ENCODE assay signal across 18 mouse cellular contexts in the genomic region with DNA sequence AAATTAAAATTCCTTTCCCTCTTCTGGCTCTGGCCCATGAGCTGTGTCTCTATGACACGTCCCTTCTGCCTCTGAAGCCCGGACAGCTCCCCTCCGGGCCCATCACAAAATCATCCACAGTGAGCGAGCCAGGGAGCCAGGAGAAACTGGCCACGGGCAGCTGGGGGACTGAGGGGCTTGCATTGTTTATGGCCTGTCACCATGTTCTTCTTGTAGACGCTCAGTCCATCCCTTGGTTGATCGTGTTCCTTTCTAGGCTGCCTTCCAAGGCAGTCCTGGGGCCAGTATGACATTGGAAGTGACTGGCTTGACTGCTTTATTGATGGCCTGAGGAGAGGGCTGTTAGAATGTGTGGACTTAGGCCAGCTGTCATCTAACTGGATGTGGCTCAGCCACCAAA. TPM values are rescaled to one million over a fixed set of nuclear protein-coding genes. Genes with fewer than 3 reads are reported as not detected.
DNase-seq lines count a peak whose midpoint lies in the region; ATAC-seq and TF ChIP-seq lines count a peak whose summit lies in the region.
"Had no signal": no experiment of that assay in that cellular context is flagged by ENCODE, and none has a peak within 500 bp of the region (broad histone marks: within the 10 kb centered on the region; RNA-seq: fewer than 3 reads in every experiment).

No protein-coding gene starts in this region.

- no peak overlapping the region for H3K4me3 ChIP-seq in kidney, embryonic 15.5 days (replicated peaks)
- no peak overlapping the region for H3K4me3 ChIP-seq in midbrain, embryonic 11.5 days (ENCODE audit: low read depth, low read length)
- H3K4me3 ChIP-seq in midbrain, embryonic 16.5 days (ENCODE audit: low read depth, low read length) = no peak overlapping the region
- H3K4me3 ChIP-seq in hindbrain, postnatal 0 days (ENCODE audit: low read length) = no peak overlapping the region
- H3K4me3 ChIP-seq: embryonic facial prominence, embryonic 15.5 days; limb, embryonic 13.5 days; liver, embryonic 13.5 days; neural tube, embryonic 12.5 days had no signal

- H3K4me1 ChIP-seq in kidney, embryonic 15.5 days = peaks cover 22% of the 10 kb centered on the region
- peaks cover 10% of the 10 kb centered on the region for H3K4me1 ChIP-seq in midbrain, embryonic 11.5 days (ENCODE audit: control insufficient read depth, insufficient read depth, low read length)
- H3K4me1 ChIP-seq in midbrain, embryonic 16.5 days (ENCODE audit: control insufficient read depth, insufficient read depth, low read length) = peaks cover 13% of the 10 kb centered on the region
- H3K4me1 ChIP-seq in hindbrain, postnatal 0 days (ENCODE audit: insufficient read depth, low read length) = peaks cover 27% of the 10 kb centered on the region
- H3K4me1 ChIP-seq: embryonic facial prominence, embryonic 15.5 days; liver, embryonic 13.5 days had no signal

- ATAC-seq in kidney, embryonic 15.5 days (replicated peaks; ENCODE audit: low FRiP score) = peak; percentile 54; the same call in 1 of the 2 replicates
- ATAC-seq in midbrain, embryonic 11.5 days (ENCODE audit: low FRiP score) = no peak
- ATAC-seq in midbrain, embryonic 16.5 days = no peak
- peak; percentile 68 for ATAC-seq in hindbrain, postnatal 0 days
- ATAC-seq: intestine, postnatal 0 days had no signal

- no peaks in the 10 kb centered on the region for H3K27me3 ChIP-seq in kidney, embryonic 15.5 days
- no peaks in the 10 kb centered on the region for H3K27me3 ChIP-seq in midbrain, embryonic 11.5 days (ENCODE audit: control insufficient read depth, insufficient read depth, low read length)
- H3K27me3 ChIP-seq in midbrain, embryonic 16.5 days (ENCODE audit: control insufficient read depth, insufficient read depth, low read depth, low read length) = no peaks in the 10 kb centered on the region
- no peaks in the 10 kb centered on the region for H3K27me3 ChIP-seq in hindbrain, postnatal 0 days (ENCODE audit: insufficient read depth, low read length)
- H3K27me3 ChIP-seq: embryonic facial prominence, embryonic 15.5 days; neural tube, embryonic 12.5 days had no signal

- no peaks in the 10 kb centered on the region for H3K9me3 ChIP-seq in kidney, embryonic 15.5 days (replicated peaks)
- H3K9me3 ChIP-seq in midbrain, embryonic 11.5 days (ENCODE audit: control insufficient read depth, low read length) = no peaks in the 10 kb centered on the region
- no peaks in the 10 kb centered on the region for H3K9me3 ChIP-seq in midbrain, embryonic 16.5 days (replicated peaks; ENCODE audit: control insufficient read depth, low read length, poor library complexity, severe bottlenecking)
- no peaks in the 10 kb centered on the region for H3K9me3 ChIP-seq in hindbrain, postnatal 0 days (ENCODE audit: low read length)
- H3K9me3 ChIP-seq: embryonic facial prominence, embryonic 15.5 days; limb, embryonic 13.5 days; liver, embryonic 13.5 days; neural tube, embryonic 12.5 days had no signal

- DNase-seq in kidney, adult 11 months = no peak
- peak; percentile 33 for DNase-seq in left cerebral cortex, postnatal 4 days
- DNase-seq in left cerebral cortex, postnatal 10 days (ENCODE audit: extremely low spot score in 1 of 2, low spot score in 2 of 2) = no peak
- peak; percentile 62 for DNase-seq in midbrain, embryonic 11.5 days (ENCODE audit: low spot score, missing footprints)
- DNase-seq in hindbrain, postnatal 0 days (ENCODE audit: low spot score) = peak; percentile 43
- DNase-seq: B cell, adult 2 months; cerebellum, adult 18-20 months; cerebellum, postnatal 25 days; embryo, embryonic 11 days; liver, embryonic 13.5 days; right cerebral cortex, adult 18-20 months had no signal

- no peak overlapping the region for H3K9ac ChIP-seq in kidney, embryonic 15.5 days
- no peak overlapping the region for H3K9ac ChIP-seq in midbrain, embryonic 11.5 days (ENCODE audit: low read length)
- H3K9ac ChIP-seq in midbrain, embryonic 16.5 days (ENCODE audit: low read depth, low read length) = no peak overlapping the region
- H3K9ac ChIP-seq in hindbrain, postnatal 0 days (replicated peaks; ENCODE audit: low read length) = no peak overlapping the region
- H3K9ac ChIP-seq: embryonic facial prominence, embryonic 15.5 days; limb, embryonic 13.5 days; liver, embryonic 13.5 days; neural tube, embryonic 12.5 days had no signal

- no peaks in the 10 kb centered on the region for H3K36me3 ChIP-seq in kidney, embryonic 15.5 days
- H3K36me3 ChIP-seq in midbrain, embryonic 11.5 days (ENCODE audit: control insufficient read depth, insufficient read depth, low read length) = no peaks in the 10 kb centered on the region
- no peaks in the 10 kb centered on the region for H3K36me3 ChIP-seq in midbrain, embryonic 16.5 days (ENCODE audit: control insufficient read depth, insufficient read depth, low read length)
- H3K36me3 ChIP-seq in hindbrain, postnatal 0 days (ENCODE audit: insufficient read depth, low read length) = no peaks in the 10 kb centered on the region
- H3K36me3 ChIP-seq: embryonic facial prominence, embryonic 15.5 days; limb, embryonic 13.5 days; liver, embryonic 13.5 days; neural tube, embryonic 12.5 days had no signal

- no peak for TF ChIP-seq CTCF in hindbrain, postnatal 0 days (IDR thresholded peaks at IDR 0.05; ENCODE audit: low read depth)

- H3K4me2 ChIP-seq in kidney, embryonic 15.5 days = no peak overlapping the region
- no peak overlapping the region for H3K4me2 ChIP-seq in midbrain, embryonic 11.5 days
- no peak overlapping the region for H3K4me2 ChIP-seq in midbrain, embryonic 16.5 days (ENCODE audit: low read length)
- H3K4me2 ChIP-seq in hindbrain, postnatal 0 days (ENCODE audit: low read depth, low read length) = no peak overlapping the region
- H3K4me2 ChIP-seq: embryonic facial prominence, embryonic 15.5 days; limb, embryonic 13.5 days; liver, embryonic 13.5 days; neural tube, embryonic 12.5 days had no signal

- H3K27ac ChIP-seq in kidney, embryonic 15.5 days = no peak overlapping the region
- H3K27ac ChIP-seq in midbrain, embryonic 11.5 days (ENCODE audit: low read depth, low read length) = no peak overlapping the region
- no peak overlapping the region for H3K27ac ChIP-seq in midbrain, embryonic 16.5 days (ENCODE audit: low read length)
- peak overlapping the region; percentile 16; the same call in 1 of the 2 replicates for H3K27ac ChIP-seq in hindbrain, postnatal 0 days
- H3K27ac ChIP-seq: embryonic facial prominence, embryonic 15.5 days; limb, embryonic 13.5 days; liver, embryonic 13.5 days; neural tube, embryonic 12.5 days; stomach, postnatal 0 days had no signal

- WGBS in kidney, embryonic 15.5 days = 25% methylated on average over 7 of the region's 7 CpGs
- 83% methylated on average over 7 of the region's 7 CpGs for WGBS in midbrain, embryonic 11.5 days
- 73% methylated on average over 7 of the region's 7 CpGs for WGBS in midbrain, embryonic 16.5 days
- 55% methylated on average over 7 of the region's 7 CpGs for WGBS in hindbrain, postnatal 0 days

- intact Hi-C loops in left cerebral cortex, postnatal 4 days (cut with DNase I) = no loop called here
- intact Hi-C loops in left cerebral cortex, postnatal 10 days (cut with DNase I) = no loop called here

RNA-seq across cellular contexts. Expression of a gene that starts 18.3 kb away (rescaled TPM):
- 3.9 and 4.1 TPM in 2 replicates for polyA plus RNA-seq in kidney, embryonic 15.5 days (2015; fragmentation: Nextera tagmentation; extraction: Ambion mirVana)
- 100 to 1,000 TPM; 140 to 149 TPM for total RNA-seq in left cerebral cortex, postnatal 4 days (2021)
- 100 to 1,000 TPM; 117 to 119 TPM for total RNA-seq in left cerebral cortex, postnatal 10 days (2021)
- polyA plus RNA-seq in midbrain, embryonic 11.5 days (2014; fragmentation: Nextera tagmentation; extraction: Ambion mirVana) = 3.1 and 4.6 TPM in 2 replicates
- 10.6 and 11.0 TPM in 2 replicates for polyA plus RNA-seq in midbrain, embryonic 16.5 days (2015; fragmentation: Nextera tagmentation; extraction: Ambion mirVana)
- 30.3 and 34.5 TPM in 2 replicates for total RNA-seq in hindbrain, postnatal 0 days (2014; rRNA removed)
- polyA plus RNA-seq in hindbrain, postnatal 0 days (2015; fragmentation: Nextera tagmentation; extraction: Ambion mirVana) = 3.4 and 4.6 TPM in 2 replicates
- polyA plus RNA-seq: liver, embryonic 13.5 days had no signal

Comparison
In these comparisons a context has a peak if more than half of its experiments do, and no peak if none do; other contexts are left out.
1. DNase-seq: peak in left cerebral cortex, postnatal 4 days (single experiment), midbrain, embryonic 11.5 days (single experiment) and hindbrain, postnatal 0 days (single experiment); none in kidney, adult 11 months (single experiment) and left cerebral cortex, postnatal 10 days (0 of 2).
2. ATAC-seq: peak in kidney, embryonic 15.5 days (single experiment) and hindbrain, postnatal 0 days (single experiment); none in midbrain, embryonic 11.5 days (single experiment) and midbrain, embryonic 16.5 days (single experiment).